Mouse (Mus musculus): ENCODE data around the gene Olfr522.
"Not testable (repeated sequence)": the region's sequence is repeated elsewhere in the genome, so short reads cannot be mapped to it uniquely, and the experiment has no call there.

Olfr522 gene

DNA sequence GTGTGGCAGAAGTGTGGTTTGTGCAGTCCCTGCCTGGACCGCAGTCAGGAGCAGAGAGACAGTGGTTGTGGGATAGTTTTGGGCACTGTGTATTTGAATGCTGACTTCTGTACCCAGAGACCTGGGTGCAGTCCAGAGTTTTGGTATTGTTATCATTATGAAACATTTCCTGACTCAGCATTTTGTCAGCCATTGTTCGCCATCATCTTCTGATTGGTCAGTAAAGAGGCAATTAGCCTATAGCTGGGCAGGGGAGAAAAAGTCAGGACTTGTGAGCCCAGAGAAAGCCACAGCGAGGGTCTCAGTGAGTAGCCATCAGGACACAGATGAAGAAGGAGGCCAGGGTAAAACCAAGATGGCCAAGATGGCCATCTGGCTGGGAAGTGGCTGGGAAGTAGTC lies 4.2 kb downstream of the Olfr522 start:
- DNase-seq: no peak

DNA sequence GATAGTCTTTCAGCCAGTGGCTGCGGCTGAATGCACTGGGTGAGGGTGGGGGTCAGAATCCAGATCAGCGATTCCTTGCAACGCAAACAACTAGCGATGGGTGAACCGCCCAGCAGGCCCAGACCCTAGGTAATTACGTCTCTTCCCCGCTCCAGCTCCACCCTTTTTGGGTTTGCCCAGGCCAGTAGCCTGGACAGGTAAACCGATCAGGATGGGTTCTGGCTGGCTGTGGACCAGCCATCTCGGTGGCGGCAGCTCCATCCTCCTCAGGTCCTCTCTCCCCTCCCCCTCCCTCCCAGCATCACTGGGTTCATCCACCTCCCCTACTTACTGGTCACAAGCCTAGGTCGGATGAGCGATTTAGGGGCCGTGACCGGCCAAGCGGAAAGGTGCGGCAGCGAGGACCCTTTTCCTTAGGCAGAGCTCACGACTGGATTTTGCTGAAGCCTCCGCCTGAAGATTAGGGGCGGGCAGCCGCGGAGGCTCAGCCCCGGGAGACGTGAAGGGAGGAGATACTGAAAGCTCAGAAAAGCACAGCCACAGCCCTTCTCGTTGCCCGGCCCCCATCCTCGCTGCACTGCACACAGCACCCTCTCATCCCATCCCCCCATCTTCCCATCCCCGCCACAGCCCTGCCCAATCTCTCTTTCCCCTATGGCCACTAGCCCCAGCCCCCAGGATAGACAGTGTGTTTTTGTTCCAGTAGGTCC lies 10.2 kb downstream of the Olfr522 start, which contains the start of gene Sprn:
Sprn (minus strand) TSS at position 660 of the 710 bp plus-strand sequence.
- DNase-seq: no peak

DNA sequence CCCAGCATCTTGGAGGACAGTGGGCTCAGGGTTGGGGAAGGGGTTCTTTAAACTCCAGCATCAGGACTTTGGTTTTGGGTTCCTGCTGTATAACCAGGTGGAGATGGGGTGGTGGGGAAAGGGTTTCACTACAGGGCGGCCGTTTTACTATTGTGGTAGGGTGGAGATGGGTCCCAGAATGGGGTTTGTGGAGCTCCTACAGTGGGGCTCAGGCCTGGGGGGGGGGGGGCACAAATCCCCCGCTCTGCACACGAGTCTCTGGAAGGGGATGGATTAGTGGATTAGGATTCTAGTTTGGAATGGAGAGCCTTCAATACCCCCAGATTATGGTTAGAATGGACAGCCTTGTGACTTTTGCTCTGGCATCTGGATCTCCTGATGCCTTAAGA lies 10.7 kb downstream of the Olfr522 start:
- no peak for DNase-seq

DNA sequence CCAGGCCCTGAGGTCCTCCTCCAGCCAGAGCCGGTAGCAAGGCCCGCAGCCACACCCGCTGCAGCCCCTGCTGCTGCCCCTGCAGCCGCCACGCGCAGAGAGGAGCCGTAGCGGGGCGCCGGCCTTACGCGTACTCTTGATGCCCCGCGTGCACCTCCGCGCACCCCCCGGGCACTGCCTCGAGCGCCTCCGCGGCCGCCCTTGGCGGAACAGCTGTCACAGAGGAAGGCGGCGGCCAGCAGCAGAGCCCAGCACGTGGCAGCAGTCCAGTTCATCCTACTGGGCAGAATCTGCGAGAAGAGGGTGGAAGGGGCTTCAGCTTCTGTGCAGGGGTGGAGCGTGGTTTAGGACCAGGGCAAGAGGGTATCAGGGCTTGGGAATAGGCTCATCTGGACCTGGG lies 11.2 kb downstream of the Olfr522 start:
- DNase-seq: no peak

DNA sequence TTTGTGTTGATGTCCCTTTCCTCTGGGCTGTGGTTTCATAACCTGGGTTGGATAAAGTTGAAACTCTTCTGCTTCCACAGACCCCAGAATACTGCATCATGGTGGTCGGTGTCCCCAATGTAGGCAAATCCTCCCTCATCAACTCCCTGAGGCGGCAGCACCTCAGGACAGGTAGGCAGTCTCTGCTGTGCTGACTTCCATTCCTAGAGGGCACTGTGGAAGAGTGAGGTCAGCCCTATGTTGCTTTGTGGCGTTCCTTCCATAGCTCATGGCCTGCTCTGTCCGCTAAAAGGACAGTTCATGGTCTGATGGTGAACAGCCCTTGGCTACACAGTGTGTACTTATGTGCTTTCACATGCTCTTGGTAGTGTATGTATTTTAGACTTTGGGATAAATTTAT lies 20.0 kb downstream of the Olfr522 start:
- no peak for DNase-seq

DNA sequence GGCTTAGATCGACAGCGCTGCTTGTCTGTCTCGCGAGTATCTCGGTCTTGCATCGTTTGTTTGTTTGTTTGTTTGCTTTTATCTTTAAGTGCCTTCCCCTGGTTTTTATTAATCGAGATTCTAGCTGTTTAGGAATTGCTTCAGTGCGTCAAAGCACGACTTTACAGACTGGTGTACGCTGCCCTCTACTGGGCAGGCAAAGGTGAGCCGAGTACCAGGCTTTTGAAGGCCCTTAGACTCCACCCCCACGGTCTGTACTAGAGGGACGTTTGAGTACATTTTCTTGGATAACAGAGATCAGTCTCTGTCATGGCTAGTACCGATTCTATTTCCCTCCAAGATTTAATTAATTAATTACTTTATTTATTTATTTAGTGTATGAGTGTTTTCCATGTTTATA lies 23.2 kb downstream of the Olfr522 start:
- DNase-seq: peak; percentile 42 to 66

DNA sequence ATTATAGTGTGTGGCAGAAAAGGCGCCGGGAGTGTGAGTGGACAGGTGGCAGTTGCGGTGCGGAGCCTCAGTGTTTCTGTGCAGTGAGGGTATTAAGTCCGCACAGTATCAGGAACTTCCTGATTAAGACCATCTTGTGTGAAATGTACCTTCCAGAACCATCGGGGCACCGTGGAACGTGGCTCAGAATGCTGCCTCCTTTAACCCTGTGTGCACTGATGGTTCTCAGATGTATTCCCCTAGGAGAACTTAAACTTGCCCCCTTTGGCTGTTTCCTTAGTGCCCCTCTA lies 26.6 kb downstream of the Olfr522 start:
- no peak for DNase-seq

DNA sequence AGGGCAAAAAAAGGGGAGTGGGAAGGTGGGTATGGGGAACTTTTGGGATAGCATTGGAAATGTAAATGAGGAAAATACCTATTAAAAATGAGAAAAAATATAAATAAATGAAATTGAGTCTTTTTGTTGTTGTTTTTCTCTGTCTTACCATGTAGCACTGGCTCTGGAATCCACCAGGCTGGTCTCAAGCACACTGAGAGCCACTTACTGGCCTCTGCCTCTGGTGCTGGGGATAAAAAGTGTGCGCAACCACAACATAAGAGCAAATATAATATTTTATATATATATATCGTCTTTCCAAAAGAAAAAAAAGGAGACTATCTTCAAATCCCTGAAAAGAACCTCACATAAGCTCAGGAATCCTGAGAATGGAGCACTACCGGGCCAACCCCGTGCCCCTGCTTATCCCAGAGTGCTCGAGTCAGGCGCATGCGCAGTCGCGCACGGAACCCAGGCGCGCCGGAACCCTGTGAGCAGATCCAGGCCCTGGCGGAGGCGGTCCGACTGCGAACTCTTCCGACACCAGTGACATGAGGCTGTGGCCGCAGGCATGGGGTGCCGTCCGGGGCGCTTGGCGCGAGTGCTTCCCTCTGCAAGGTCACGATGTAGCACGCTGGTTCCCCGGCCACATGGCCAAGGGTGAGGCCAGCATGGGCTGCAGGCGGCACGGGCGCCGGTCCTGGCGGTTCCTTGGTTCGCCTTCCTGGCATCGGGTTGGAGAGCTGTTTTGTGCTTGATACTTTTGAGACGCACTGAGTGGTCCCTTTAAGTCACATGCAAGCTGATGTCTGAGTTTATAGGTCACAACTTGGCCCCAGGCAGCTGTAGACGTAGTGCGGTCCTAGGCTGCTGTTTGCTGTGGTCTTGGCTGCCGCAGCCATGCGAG lies 27.2 kb downstream of the Olfr522 start, which contains the start of gene Mtg1:
Mtg1 (plus strand) TSS at position 430 of the 886 bp plus-strand sequence.
- DNase-seq: peak; percentile 92 to 96

DNA sequence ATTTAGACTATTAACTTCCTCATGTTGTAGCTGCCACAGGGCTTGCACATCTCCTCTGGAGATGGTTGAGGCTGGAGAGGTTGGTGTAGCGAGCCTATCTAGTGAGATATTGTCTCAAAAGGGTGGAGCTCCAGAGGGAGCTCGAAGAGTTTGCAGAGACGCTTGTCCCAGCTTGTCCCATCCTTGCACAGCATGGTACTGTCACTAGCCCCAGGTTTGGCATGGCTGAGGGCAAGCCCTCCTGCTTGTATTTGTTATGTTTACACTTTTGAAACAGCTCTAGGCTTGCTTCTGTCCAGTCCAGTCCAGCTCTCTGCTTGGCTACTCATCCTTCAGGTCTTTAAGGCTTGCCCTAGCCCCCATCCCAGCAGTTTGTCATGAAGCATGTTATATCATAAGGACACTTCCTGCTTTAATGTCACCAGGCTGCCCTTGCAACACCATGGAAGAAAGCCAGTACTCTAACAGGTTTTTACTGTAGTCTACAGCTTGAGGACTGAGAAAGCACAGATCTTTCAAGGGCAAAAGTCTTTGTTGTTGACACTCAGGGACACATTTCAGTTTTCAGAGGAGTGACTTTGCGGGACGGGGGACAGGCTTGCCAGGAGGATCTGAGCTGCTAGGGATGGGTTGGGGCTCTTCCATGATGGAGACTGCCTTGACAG lies 29.3 kb downstream of the Olfr522 start:
- DNase-seq: no peak

DNA sequence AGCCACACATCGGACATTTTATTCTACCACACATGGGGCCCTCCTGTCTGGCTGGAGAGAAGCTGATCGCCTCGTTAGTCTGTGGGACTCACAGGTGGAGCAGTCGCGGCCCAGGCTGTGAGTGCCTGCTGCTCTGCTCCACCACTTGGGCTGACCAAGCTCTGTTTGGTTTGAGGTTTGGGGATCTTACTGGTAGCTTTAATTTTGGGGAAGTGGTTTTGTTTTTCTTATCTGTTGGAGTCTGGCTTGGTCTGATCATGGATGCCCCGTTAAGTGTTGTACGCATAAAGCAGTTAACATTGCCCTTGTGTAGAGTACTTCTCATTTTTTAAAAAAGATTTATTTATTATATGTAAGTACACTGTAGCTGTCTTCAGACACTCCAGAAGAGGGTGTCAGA lies 30.5 kb downstream of the Olfr522 start:
- not testable (repeated sequence) for DNase-seq

DNA sequence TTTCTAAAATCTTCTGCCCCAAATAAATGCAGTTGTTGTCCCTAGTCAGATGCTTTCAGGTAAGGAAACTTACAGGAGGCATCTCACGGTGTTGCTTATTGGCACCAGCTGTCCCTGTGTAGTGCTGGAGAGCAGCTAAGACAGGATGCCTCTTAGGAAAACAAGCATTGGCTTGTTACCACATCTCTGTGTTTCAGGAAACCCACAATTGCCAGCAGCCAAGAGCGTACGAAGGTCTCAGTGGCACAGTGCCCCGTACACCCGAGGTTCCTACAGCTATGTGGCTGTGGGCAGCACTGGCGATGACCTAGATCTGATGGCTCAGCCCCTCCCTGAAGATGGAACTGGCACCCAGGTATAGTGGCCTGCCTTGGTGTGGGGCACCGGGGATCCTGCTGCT lies 32.4 kb downstream of the Olfr522 start:
- not testable (repeated sequence) for DNase-seq

DNA sequence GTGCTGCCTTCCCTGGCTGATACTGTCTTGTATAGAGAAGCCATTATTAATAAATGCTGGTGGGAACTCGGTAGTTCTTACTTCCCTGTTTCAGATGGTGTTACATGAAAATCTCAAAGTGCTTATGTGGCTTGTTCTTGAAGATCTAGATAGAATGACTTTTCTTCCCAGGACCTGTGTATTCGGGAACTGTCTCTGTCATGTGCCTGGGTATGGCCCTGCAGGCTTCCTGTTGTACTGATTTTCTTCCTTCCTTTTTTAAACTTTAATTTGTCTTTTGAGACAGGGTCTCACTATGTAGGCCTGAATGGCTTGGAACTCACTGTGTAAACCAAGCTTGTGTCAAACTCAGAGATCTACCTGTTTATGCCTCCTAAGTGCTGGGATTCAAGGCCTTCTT lies 36.7 kb downstream of the Olfr522 start:
- DNase-seq: no peak

DNA sequence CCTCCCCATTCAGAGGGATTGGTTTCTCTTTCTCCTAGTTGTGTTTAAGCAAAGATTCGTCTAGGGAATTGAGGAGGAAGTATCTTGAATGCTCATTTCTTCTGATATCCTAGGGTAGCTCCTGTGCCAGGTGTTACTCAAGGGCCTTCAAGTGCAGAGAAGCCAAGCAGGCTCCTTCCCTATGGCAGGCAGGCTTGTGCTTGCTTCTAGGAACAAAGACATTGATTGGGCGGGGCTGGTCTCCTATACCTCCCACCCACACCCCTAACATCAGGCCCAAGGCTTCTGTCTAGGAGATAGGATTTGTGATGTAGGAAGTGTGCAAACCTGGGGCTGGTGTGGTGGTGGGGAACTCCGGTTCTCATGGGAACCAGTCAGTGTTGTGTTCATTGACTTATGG lies 37.6 kb downstream of the Olfr522 start:
- DNase-seq: no peak

DNA sequence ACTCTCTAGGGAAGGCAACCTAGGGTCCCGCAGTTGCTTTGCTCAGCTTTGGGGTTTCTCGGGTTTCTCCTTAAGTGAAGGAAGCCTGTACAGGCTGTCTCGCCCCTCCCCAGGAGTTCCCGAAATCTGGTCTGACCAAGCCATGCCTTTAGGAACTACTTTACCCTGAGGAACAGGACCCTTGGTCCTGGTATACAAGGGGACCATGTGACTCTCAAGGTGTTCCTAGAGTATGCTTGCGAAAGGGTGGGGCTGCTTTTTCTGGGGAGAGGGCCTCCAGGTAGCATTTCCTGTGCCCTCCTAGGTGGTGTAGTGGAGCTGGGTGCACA lies 38.6 kb downstream of the Olfr522 start:
- DNase-seq: no peak

DNA sequence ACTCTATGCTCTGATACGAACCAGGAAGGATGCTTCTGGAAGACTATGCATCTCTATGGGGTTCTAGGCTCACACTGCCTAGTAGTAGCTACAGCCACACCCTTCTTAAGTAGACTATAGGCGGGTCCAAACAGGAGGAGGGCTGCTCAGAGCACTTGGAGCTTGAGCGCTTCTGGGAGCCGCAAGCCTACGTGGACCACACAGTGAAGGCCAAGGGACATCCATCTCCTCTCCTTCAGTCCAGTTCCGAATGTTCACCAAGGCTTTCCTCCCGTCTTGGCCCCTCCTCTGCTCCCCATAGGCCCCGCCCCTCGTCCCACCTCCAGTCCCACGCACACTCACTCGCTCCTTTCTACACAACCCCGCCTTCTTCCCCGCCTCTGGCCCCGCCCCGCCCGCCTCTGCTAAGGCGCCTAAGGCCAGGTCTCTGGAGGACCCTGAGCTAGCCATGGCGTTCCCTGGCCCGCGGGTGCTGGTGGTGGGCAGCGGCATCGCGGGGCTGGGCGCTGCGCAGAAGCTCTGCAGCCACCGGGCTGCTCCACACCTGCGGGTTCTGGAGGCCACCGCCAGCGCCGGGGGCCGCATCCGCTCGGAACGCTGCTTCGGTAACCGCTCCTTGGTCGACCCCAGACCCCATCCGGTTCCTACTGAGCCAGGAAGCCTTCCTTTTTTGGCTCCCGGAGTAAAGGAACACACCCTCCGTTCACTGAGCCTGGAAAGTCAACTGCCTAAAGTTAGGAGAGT lies 39.1 kb downstream of the Olfr522 start:
- peak; percentile 91 to 94 for DNase-seq

DNA sequence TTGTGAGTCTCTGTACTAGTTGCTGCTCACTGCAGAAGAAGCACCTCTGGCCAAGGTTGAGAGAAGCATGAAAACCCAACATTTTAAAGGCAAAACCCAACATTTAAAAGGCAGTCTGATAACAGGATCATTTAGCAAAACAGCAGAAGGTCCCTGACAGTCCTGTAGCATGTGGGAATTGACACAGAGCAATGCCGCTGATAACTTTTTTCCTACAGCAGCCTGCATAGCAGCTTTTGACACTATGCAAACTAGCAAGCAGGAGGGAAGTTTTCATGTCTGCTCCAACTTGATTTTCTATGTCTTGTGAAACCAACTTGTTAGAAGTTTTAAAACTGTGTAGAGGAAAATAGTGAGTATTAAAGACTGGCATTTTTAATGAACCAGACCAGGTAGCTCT lies 40.2 kb downstream of the Olfr522 start:
- no peak for DNase-seq

DNA sequence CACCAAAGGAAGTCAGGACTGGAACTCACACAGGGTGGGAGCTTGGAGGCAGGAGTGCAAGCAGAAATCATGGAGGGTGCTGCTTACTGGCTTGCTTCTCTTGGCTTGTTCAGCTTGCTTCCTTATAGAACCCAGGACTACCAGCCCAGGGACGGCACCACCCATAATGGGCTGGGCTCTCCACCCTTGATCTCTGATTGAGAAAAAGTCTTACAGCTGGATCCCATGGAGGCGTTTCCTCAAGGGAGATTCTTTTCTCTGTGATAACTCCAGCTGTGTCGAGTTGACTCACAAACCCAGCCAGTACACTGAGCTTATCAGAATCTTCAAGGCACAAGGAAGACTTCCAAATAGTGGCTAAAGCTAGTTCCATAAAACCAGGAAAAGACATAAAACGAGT lies 41.8 kb downstream of the Olfr522 start:
- no peak for DNase-seq

DNA sequence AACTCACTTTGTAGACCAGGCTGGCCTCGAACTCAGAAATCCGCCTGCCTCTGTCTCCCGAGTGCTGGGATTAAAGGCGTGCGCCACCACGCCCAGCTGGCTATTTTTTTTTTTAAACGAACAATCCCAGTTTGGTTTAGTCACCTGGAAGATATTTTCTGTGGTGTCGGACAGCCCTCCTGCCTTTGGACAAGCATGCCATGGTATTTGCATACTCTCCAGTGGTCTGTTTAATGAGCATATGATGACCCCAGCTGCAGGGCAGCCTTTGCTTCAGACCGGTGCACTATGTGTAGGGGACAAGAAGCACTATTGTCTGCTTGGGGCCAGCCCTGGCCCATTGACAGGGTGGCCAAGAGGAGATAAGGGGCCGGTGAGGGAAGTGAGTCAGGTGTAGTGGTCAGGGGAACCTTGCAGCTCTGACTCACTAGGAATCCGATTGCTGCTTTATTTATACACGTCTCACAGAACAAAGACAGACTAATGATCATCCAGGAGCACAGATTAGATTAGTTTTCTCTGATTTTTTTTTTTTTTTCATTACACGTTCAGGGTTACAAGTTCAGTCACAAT lies 43.1 kb downstream of the Olfr522 start:
- DNase-seq: no peak

DNA sequence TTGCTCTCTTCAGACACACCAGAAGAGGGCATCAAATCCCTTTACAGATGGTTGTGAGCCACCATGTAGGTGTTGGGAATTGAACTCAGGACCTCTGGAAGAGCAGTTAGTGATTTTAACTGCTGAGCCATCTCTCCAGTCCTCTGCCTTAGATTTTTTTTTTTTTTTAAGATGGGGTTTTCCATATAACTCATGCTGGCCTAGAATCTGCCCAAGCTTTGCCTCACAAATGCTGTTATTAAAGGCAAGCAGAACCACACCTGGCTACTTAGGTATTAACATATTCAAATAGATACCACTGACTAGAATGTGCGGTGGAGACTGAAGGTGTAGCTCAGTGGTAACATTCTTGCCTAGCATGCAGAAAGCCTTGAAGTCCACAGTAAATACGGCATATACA lies 44.1 kb downstream of the Olfr522 start:
- no peak for DNase-seq

DNA sequence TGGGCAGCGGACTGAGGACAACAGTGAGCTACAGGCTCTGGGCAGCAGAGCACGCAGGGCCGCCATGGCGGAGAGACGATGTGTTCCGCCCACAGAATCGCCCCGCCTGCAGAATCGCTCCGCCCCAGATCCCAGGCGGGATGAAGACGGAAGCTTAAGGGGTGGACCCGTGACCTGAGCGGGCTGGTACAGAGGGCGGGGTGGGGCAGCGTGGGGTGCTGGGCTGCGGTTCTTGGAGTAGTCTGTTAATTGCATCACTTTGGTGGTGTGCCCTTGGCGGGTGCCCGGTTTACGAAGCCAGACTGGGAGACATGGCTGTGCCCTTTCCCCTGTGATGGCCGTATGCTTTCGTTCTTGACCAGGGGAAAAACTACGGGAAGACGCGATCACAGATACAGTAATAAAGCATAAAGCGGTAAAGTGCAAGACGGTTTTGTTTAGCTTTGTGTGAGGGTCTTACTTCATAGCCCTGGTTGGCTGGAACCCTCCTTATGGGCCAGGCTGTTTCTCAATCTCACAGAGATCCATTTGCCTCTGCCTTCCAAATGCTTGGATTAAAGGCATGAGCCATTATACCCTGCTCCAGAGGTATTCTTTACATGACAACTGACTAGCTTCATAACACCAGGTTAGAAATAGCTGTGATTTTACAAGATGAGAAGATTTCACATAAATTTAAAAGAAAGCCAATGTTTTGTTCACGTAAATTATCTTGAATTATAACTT lies 48.1 kb downstream of the Olfr522 start, which contains the start of gene Echs1:
Echs1 (minus strand) TSS at position 148 of the 726 bp plus-strand sequence.
- peak; percentile 82 to 90 for DNase-seq

DNA sequence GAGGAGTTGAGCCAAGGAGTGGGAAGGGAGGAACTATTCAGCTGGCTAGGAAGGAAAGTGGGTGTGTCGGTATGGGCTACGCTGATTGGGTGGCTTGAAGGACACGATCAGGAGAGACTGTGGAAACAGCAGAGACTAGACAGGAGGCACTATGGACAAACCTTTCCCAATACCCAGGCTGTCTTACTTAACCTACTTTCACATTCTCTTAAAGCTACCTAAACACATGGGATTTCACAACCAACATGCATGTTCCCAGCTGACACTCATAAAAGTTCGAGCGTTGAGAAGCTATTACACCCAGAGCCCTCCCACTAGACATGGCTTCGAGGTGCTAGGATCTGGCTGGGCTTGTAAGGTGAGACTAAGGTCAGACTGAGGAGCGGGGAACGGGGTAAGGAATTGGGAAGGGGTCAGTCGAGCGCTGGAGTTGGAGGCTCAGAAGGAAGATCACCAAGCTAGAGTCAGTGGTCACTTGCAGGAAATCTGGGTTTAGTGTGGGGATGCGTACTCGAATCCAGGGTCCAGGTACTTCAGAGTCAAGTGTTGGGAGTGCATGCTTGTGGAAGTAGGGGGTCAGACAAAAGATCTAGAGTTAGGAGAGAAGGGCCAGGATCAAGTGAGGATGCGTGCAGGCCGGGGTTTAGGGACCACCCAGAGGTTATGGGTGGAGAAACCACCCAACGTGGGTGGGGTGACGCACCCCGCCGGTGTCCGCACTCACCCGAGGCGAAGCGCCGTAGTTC lies 48.8 kb downstream of the Olfr522 start, which contains the start of gene Paox:
Paox (plus strand) TSS at position 217 of the 746 bp plus-strand sequence.
- no peak for DNase-seq
